ENCODE assay signal across 25 mouse cellular contexts in genomic region chr8:7560645-7561044, GRCm38 (mm10).
DNase-seq lines count a peak whose midpoint lies in the region; ATAC-seq and TF ChIP-seq lines count a peak whose summit lies in the region.
"Had no signal": no experiment of that assay in that cellular context is flagged by ENCODE, and none has a peak within 500 bp of the region (broad histone marks: within the 10 kb centered on the region; RNA-seq: fewer than 3 reads in every experiment).

No protein-coding gene starts in this region.

- DNase-seq in midbrain, postnatal 0 days (ENCODE audit: low spot score): peak; percentile 24
- DNase-seq in brain, embryonic 14.5 days (ENCODE audit: low read depth): peak; percentile 11
- no peak for DNase-seq in adrenal gland, postnatal 4 days (ENCODE audit: low spot score in 2 of 2)
- DNase-seq: adrenal gland, adult 2 months; adrenal gland, postnatal 14 days; cerebellum, adult 18-20 months; cerebellum, adult 9-10 months; cerebellum, postnatal 14 days; forebrain, postnatal 0 days; gastrocnemius, adult 2 months; gastrocnemius, postnatal 14 days; heart, adult 11 months; heart, postnatal 10 days; heart, postnatal 36 days had no signal

- no peaks in the 10 kb centered on the region for H3K4me1 ChIP-seq in kidney, embryonic 15.5 days
- no peaks in the 10 kb centered on the region for H3K4me1 ChIP-seq in kidney, embryonic 16.5 days (ENCODE audit: insufficient read depth, low read length)
- H3K4me1 ChIP-seq in midbrain, postnatal 0 days (ENCODE audit: insufficient read depth, low read length): no peaks in the 10 kb centered on the region
- H3K4me1 ChIP-seq in midbrain, embryonic 15.5 days: no peaks in the 10 kb centered on the region
- no peaks in the 10 kb centered on the region for H3K4me1 ChIP-seq in hindbrain, embryonic 13.5 days (replicated peaks)
- H3K4me1 ChIP-seq in heart, embryonic 11.5 days (ENCODE audit: control insufficient read depth, insufficient read depth, low read length): no peaks in the 10 kb centered on the region
- H3K4me1 ChIP-seq: heart, embryonic 12.5 days; heart, embryonic 15.5 days; hindbrain, embryonic 15.5 days had no signal

- no peaks in the 10 kb centered on the region for H3K36me3 ChIP-seq in kidney, embryonic 15.5 days
- no peaks in the 10 kb centered on the region for H3K36me3 ChIP-seq in kidney, embryonic 16.5 days (ENCODE audit: insufficient read depth, low read length)
- H3K36me3 ChIP-seq in midbrain, postnatal 0 days (ENCODE audit: insufficient read depth, low read length): no peaks in the 10 kb centered on the region
- no peaks in the 10 kb centered on the region for H3K36me3 ChIP-seq in midbrain, embryonic 15.5 days (replicated peaks)
- no peaks in the 10 kb centered on the region for H3K36me3 ChIP-seq in hindbrain, embryonic 13.5 days
- no peaks in the 10 kb centered on the region for H3K36me3 ChIP-seq in heart, embryonic 11.5 days (ENCODE audit: control insufficient read depth, insufficient read depth, low read length)
- H3K36me3 ChIP-seq: heart, embryonic 12.5 days; heart, embryonic 15.5 days; hindbrain, embryonic 15.5 days had no signal

- no peaks in the 10 kb centered on the region for H3K27me3 ChIP-seq in kidney, embryonic 15.5 days
- no peaks in the 10 kb centered on the region for H3K27me3 ChIP-seq in kidney, embryonic 16.5 days (ENCODE audit: insufficient read depth, low read length)
- H3K27me3 ChIP-seq in midbrain, postnatal 0 days (ENCODE audit: insufficient read depth, low read length): no peaks in the 10 kb centered on the region
- H3K27me3 ChIP-seq in midbrain, embryonic 15.5 days (replicated peaks): no peaks in the 10 kb centered on the region
- no peaks in the 10 kb centered on the region for H3K27me3 ChIP-seq in hindbrain, embryonic 13.5 days
- no peaks in the 10 kb centered on the region for H3K27me3 ChIP-seq in heart, embryonic 11.5 days (ENCODE audit: control insufficient read depth, insufficient read depth, low read length)
- H3K27me3 ChIP-seq: heart, embryonic 12.5 days; heart, embryonic 15.5 days; hindbrain, embryonic 15.5 days had no signal

- no peak overlapping the region for H3K9ac ChIP-seq in kidney, embryonic 15.5 days
- no peak overlapping the region for H3K9ac ChIP-seq in kidney, embryonic 16.5 days (replicated peaks; ENCODE audit: low read length)
- H3K9ac ChIP-seq in midbrain, postnatal 0 days (replicated peaks; ENCODE audit: low read length, poor library complexity, severe bottlenecking): no peak overlapping the region
- H3K9ac ChIP-seq in midbrain, embryonic 15.5 days: no peak overlapping the region
- no peak overlapping the region for H3K9ac ChIP-seq in hindbrain, embryonic 13.5 days
- no peak overlapping the region for H3K9ac ChIP-seq in heart, embryonic 11.5 days (ENCODE audit: low read depth, low read length)
- H3K9ac ChIP-seq: forebrain, postnatal 0 days; heart, embryonic 12.5 days; heart, embryonic 15.5 days; hindbrain, embryonic 15.5 days had no signal

- WGBS in kidney, embryonic 15.5 days: 52% methylated on average over 2 of the region's 2 CpGs
- WGBS in kidney, embryonic 16.5 days: 52% methylated on average over 2 of the region's 2 CpGs
- WGBS in midbrain, postnatal 0 days: 67% methylated on average over 2 of the region's 2 CpGs
- WGBS in midbrain, embryonic 15.5 days: 64% methylated on average over 2 of the region's 2 CpGs
- 51% methylated on average over 2 of the region's 2 CpGs for WGBS in hindbrain, embryonic 13.5 days
- WGBS in heart, embryonic 11.5 days (ENCODE audit: insufficient replicate concordance): 66% methylated on average over 2 of the region's 2 CpGs

- no peak overlapping the region for H3K4me2 ChIP-seq in kidney, embryonic 15.5 days
- no peak overlapping the region for H3K4me2 ChIP-seq in kidney, embryonic 16.5 days (replicated peaks; ENCODE audit: low read depth, low read length)
- H3K4me2 ChIP-seq in midbrain, postnatal 0 days (ENCODE audit: low read depth, low read length, poor library complexity, severe bottlenecking): no peak overlapping the region
- no peak overlapping the region for H3K4me2 ChIP-seq in midbrain, embryonic 15.5 days
- H3K4me2 ChIP-seq in hindbrain, embryonic 13.5 days: no peak overlapping the region
- H3K4me2 ChIP-seq in heart, embryonic 11.5 days: no peak overlapping the region
- H3K4me2 ChIP-seq: heart, embryonic 12.5 days; heart, embryonic 15.5 days; hindbrain, embryonic 15.5 days had no signal

- TF ChIP-seq POLR2A in brain, embryonic 14.5 days (IDR thresholded peaks at IDR 0.05; ENCODE audit: borderline replicate concordance, extremely low read depth, insufficient read depth, insufficient read length, poor library complexity, severe bottlenecking): no peak

- H3K27ac ChIP-seq in kidney, embryonic 15.5 days: no peak overlapping the region
- H3K27ac ChIP-seq in kidney, embryonic 16.5 days (ENCODE audit: low read length): no peak overlapping the region
- no peak overlapping the region for H3K27ac ChIP-seq in midbrain, postnatal 0 days (ENCODE audit: low read depth, low read length)
- H3K27ac ChIP-seq in midbrain, embryonic 15.5 days: no peak overlapping the region
- H3K27ac ChIP-seq in hindbrain, embryonic 13.5 days: no peak overlapping the region
- no peak overlapping the region for H3K27ac ChIP-seq in heart, embryonic 11.5 days (ENCODE audit: low read depth, low read length)
- H3K27ac ChIP-seq: gastrocnemius, adult 2 months; heart, embryonic 15.5 days; hindbrain, embryonic 15.5 days had no signal

- 0 out of 2 replicates have a peak, but pooled peaks have one; percentile 60 for ATAC-seq in kidney, embryonic 15.5 days (replicated peaks; ENCODE audit: low FRiP score)
- ATAC-seq in kidney, embryonic 16.5 days (ENCODE audit: low FRiP score, low TSS enrichment): no peak
- ATAC-seq in midbrain, postnatal 0 days (ENCODE audit: low FRiP score): no peak
- no peak for ATAC-seq in midbrain, embryonic 15.5 days (replicated peaks)
- ATAC-seq in hindbrain, embryonic 13.5 days (ENCODE audit: low FRiP score): peak; percentile 77
- ATAC-seq in heart, embryonic 11.5 days (replicated peaks; ENCODE audit: insufficient number of reproducible peaks, low FRiP score, low TSS enrichment): no peak
- ATAC-seq: CD4-positive, CD25-positive, alpha-beta regulatory T cell, adult 4 months; forebrain, embryonic 14.5 days; forebrain, postnatal 0 days; inflammation-experienced regulatory T-cells, adult 6 months had no signal

- H3K9me3 ChIP-seq in kidney, embryonic 15.5 days (replicated peaks): no peaks in the 10 kb centered on the region
- H3K9me3 ChIP-seq in kidney, embryonic 16.5 days (ENCODE audit: low read length): no peaks in the 10 kb centered on the region
- H3K9me3 ChIP-seq in midbrain, postnatal 0 days (ENCODE audit: low read length): no peaks in the 10 kb centered on the region
- H3K9me3 ChIP-seq in midbrain, embryonic 15.5 days: no peaks in the 10 kb centered on the region
- H3K9me3 ChIP-seq in hindbrain, embryonic 13.5 days: no peaks in the 10 kb centered on the region
- no peaks in the 10 kb centered on the region for H3K9me3 ChIP-seq in heart, embryonic 11.5 days (replicated peaks; ENCODE audit: control insufficient read depth, low read length)
- H3K9me3 ChIP-seq: heart, embryonic 12.5 days; heart, embryonic 15.5 days; hindbrain, embryonic 15.5 days had no signal

- TF ChIP-seq CTCF in midbrain, postnatal 0 days (IDR thresholded peaks at IDR 0.05): no peak
- TF ChIP-seq CTCF in brain, embryonic 14.5 days (IDR thresholded peaks at IDR 0.05; ENCODE audit: borderline replicate concordance, extremely low read depth, insufficient read depth, insufficient read length): no peak

- H3K4me3 ChIP-seq in kidney, embryonic 15.5 days (replicated peaks): no peak overlapping the region
- H3K4me3 ChIP-seq in kidney, embryonic 16.5 days (ENCODE audit: low read length): no peak overlapping the region
- no peak overlapping the region for H3K4me3 ChIP-seq in midbrain, postnatal 0 days (ENCODE audit: low read depth, low read length)
- H3K4me3 ChIP-seq in midbrain, embryonic 15.5 days: no peak overlapping the region
- H3K4me3 ChIP-seq in hindbrain, embryonic 13.5 days: no peak overlapping the region
- H3K4me3 ChIP-seq in heart, embryonic 11.5 days (ENCODE audit: low read depth, low read length): no peak overlapping the region
- H3K4me3 ChIP-seq: gastrocnemius, adult 2 months; heart, embryonic 12.5 days; heart, embryonic 15.5 days; hindbrain, embryonic 15.5 days had no signal

Comparison
In these comparisons a context has a peak if more than half of its experiments do, and no peak if none do; other contexts are left out.
1. ATAC-seq: peak in kidney, embryonic 15.5 days (single experiment) and hindbrain, embryonic 13.5 days (single experiment); none in kidney, embryonic 16.5 days (single experiment), midbrain, postnatal 0 days (single experiment), midbrain, embryonic 15.5 days (single experiment) and heart, embryonic 11.5 days (single experiment).
2. DNase-seq: peak in midbrain, postnatal 0 days (single experiment) and brain, embryonic 14.5 days (single experiment); none in adrenal gland, postnatal 4 days (0 of 2).